Mouse (Mus musculus) midbrain, embryonic 14.5 days (tissue): ENCODE results near the gene Tmco5. TPM values are rescaled to one million over a fixed set of nuclear protein-coding genes. Genes with fewer than 3 reads are reported as not detected.
"Not testable (repeated sequence)": the region's sequence is repeated elsewhere in the genome, so short reads cannot be mapped to it uniquely, and the experiment has no call there.

Source experiments
- ATAC-seq: fragments of 200-750 bp; cut with Nextera tagmentation; 2 replicates; pipeline ENCODE4 v1.8.0; 2017; ENCODE audit warnings: moderate number of reproducible peaks, moderate library complexity; ENCODE audit not compliant: low FRiP score, low TSS enrichment
- DNase-seq: peaks from one replicate; pipeline ENCODE4 v3.0.0-alpha.2; 2015
- H3K27ac ChIP-seq: fragments of 300-500 bp; sonication (generic); replicated peaks from 2 replicates; pipeline ENCODE4 v1.5.1; 2014; ENCODE audit warnings: mild to moderate bottlenecking, low read depth, low read length, moderate library complexity
- H3K27me3 ChIP-seq: fragments of 300-500 bp; sonication (generic); 2 replicates; pipeline ENCODE4 v1.6.1; 2014; ENCODE audit warnings: low read length, control low read depth, mixed read lengths; ENCODE audit not compliant: control insufficient read depth, insufficient read depth
- H3K36me3 ChIP-seq: fragments of 300-500 bp; sonication (generic); 2 replicates; pipeline ENCODE4 v1.6.1; 2014; ENCODE audit warnings: low read length, control low read depth; ENCODE audit not compliant: control insufficient read depth, insufficient read depth
- H3K4me1 ChIP-seq: fragments of 300-500 bp; sonication (generic); 2 replicates; pipeline ENCODE4 v1.6.1; 2014; ENCODE audit warnings: mild to moderate bottlenecking, antibody characterized with exemption, low read length, control low read depth; ENCODE audit not compliant: control insufficient read depth, insufficient read depth
- H3K4me2 ChIP-seq: fragments of 300-500 bp; sonication (generic); 2 replicates; pipeline ENCODE4 v1.6.1; 2014; ENCODE audit warnings: mild to moderate bottlenecking, low read length, moderate library complexity
- H3K4me3 ChIP-seq: fragments of 300-500 bp; sonication (generic); replicated peaks from 2 replicates; pipeline ENCODE4 v1.5.1; 2014; ENCODE audit warnings: low read depth, low read length
- H3K9ac ChIP-seq: fragments of 300-500 bp; sonication (generic); replicated peaks from 2 replicates; pipeline ENCODE4 v1.6.1; 2014; ENCODE audit warnings: mild to moderate bottlenecking, low read length, moderate library complexity
- H3K9me3 ChIP-seq: fragments of 300-500 bp; sonication (generic); 2 replicates; pipeline ENCODE4 v1.6.1; 2016; ENCODE audit warnings: low read length, control low read depth, mixed read lengths; ENCODE audit not compliant: control insufficient read depth
- WGBS: fragments of 180-500 bp; shearing (Covaris S2); extraction: QIAGEN DNeasy Blood & Tissue Kit; methylation state at CpG from one replicate; pipeline ENCODE4 v1.1.7; 2014; 5-methylcytosine and 5-hydroxymethylcytosine counted together
- polyA plus RNA-seq: library from polyadenylated mRNA; unstranded; fragments of >200 nt; fragmentation: Nextera tagmentation; extraction: Ambion mirVana; gene quantifications from 2 replicates; pipeline ENCODE4 v1.2.1, GENCODE M21; 2014

Gene Tmco5
- polyA plus RNA-seq, 1 experiment from 2014 or later = not detected

DNA sequence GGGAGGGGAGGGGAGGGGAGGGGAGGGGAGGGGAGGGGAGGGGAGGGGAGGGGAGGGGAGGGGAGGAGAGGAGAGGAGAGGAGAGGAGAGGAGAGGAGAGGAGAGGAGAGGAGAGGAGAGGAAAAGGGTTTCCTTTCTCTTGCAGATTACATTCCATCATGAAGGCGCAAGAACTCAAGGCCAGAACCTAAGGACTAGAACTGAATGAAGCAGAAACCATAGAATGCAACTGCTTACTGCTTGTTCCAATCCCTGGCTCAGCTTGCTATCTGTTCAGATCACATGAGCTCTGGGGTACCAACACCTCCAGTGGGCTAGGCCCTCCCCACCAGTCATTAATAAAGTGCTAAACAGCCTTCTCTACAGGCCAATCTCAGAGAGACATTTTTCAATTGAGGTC, 55.7 kb downstream of the Tmco5 start:
- not testable (repeated sequence) for H3K4me2 ChIP-seq, H3K36me3 ChIP-seq, H3K27ac ChIP-seq, H3K9ac ChIP-seq, H3K9me3 ChIP-seq, ATAC-seq, H3K4me1 ChIP-seq, H3K27me3 ChIP-seq, H3K4me3 ChIP-seq, DNase-seq
- WGBS = 100% methylated on average over 1 of the region's 1 CpGs

GRCm38 (mm10) chr2:116934776-116935175, 56.3 kb downstream of the Tmco5 start:
- H3K4me3 ChIP-seq = no peak overlapping the region
- H3K4me1 ChIP-seq = no peaks in the 10 kb centered on the region
- H3K9me3 ChIP-seq = no peaks in the 10 kb centered on the region
- DNase-seq (no peak), ATAC-seq (no peak)
- H3K9ac ChIP-seq = no peak overlapping the region
- H3K27ac ChIP-seq = no peak overlapping the region
- H3K36me3 ChIP-seq = no peaks in the 10 kb centered on the region
- no peak overlapping the region for H3K4me2 ChIP-seq
- no peaks in the 10 kb centered on the region for H3K27me3 ChIP-seq

GRCm38 (mm10) chr2:116936371-116936770, 57.9 kb downstream of the Tmco5 start:
- no peak overlapping the region for H3K4me3 ChIP-seq

DNA sequence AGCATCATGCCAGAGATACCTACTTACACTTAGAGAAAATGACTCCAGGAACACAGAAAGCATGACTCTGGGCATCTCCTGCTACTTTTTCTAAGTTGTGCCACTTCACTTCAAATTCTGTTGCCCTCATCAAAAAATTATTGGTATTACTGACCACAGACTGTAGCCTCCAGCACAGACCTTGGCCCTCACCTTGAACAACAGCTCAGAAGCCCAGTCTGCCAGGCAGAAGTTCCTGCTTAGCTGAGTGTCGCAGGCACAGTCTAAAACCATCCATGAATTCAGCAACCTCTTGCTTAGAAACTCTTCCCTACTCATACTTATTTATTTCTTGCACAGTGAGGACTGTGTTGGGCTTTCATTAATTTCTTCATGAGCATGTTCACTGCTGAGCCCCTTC, 58.7 kb downstream of the Tmco5 start:
- H3K27me3 ChIP-seq = no peaks in the 10 kb centered on the region
- H3K4me2 ChIP-seq = no peak overlapping the region
- H3K36me3 ChIP-seq = no peaks in the 10 kb centered on the region
- H3K9me3 ChIP-seq = no peaks in the 10 kb centered on the region
- no peak overlapping the region for H3K4me3 ChIP-seq
- DNase-seq (no peak), ATAC-seq (no peak)
- 90% methylated on average over 1 of the region's 1 CpGs for WGBS
- no peak overlapping the region for H3K9ac ChIP-seq
- H3K4me1 ChIP-seq = no peaks in the 10 kb centered on the region
- H3K27ac ChIP-seq = no peak overlapping the region

More at GRCm38 (mm10) chr2:116936371-116936770, 57.9 kb downstream of the Tmco5 start:
- ATAC-seq = no peak
- no peak overlapping the region for H3K4me2 ChIP-seq
- no peaks in the 10 kb centered on the region for H3K4me1 ChIP-seq
- H3K9me3 ChIP-seq = no peaks in the 10 kb centered on the region
- no peaks in the 10 kb centered on the region for H3K27me3 ChIP-seq
- no peaks in the 10 kb centered on the region for H3K36me3 ChIP-seq
- no peak overlapping the region for H3K27ac ChIP-seq
- no peak overlapping the region for H3K9ac ChIP-seq
- DNase-seq = no peak
- 81% methylated on average over 2 of the region's 2 CpGs for WGBS

DNA sequence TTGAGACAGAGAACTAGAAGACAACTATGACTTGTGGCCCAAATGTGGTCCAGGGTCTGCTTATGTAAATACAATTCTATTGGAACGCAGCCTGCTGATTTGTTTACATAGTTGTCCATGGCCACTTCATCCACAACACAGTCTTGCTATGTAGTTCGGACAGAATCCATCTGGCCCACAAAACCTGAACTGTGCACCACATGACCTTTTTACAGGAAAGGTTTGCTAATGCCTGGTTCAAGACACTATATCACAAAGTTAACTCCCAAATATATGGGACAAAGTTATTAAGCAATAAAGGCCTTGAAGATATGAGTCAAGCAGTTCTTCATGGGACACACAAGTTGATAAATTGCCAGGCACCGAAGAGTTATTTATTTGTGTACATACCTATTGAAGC, 63.3 kb downstream of the Tmco5 start:
- no peak for DNase-seq
- H3K9ac ChIP-seq = no peak overlapping the region
- H3K4me3 ChIP-seq = no peak overlapping the region
- no peak overlapping the region for H3K27ac ChIP-seq
- H3K36me3 ChIP-seq = no peaks in the 10 kb centered on the region
- 93% methylated on average over 3 of the region's 3 CpGs for WGBS
- no peaks in the 10 kb centered on the region for H3K9me3 ChIP-seq
- no peaks in the 10 kb centered on the region for H3K4me1 ChIP-seq
- H3K27me3 ChIP-seq = no peaks in the 10 kb centered on the region
- ATAC-seq = no peak
- no peak overlapping the region for H3K4me2 ChIP-seq

Other genes starting within 250 kb of the Tmco5 start
- 18.9 and 19.6 TPM in 2 replicates for gene Spred1, start 242.7 kb downstream of the Tmco5 start, polyA plus RNA-seq